Mouse (Mus musculus) layer of hippocampus, adult 9-10 months (tissue): ENCODE results near the gene Olfr773.
"Not testable (repeated sequence)": the region's sequence is repeated elsewhere in the genome, so short reads cannot be mapped to it uniquely, and the experiment has no call there.

Experiments
- DNase-seq: peaks from one replicate; pipeline ENCODE4 v3.0.0; 2022; ENCODE audit warnings: low spot score

Olfr773 gene

DNA sequence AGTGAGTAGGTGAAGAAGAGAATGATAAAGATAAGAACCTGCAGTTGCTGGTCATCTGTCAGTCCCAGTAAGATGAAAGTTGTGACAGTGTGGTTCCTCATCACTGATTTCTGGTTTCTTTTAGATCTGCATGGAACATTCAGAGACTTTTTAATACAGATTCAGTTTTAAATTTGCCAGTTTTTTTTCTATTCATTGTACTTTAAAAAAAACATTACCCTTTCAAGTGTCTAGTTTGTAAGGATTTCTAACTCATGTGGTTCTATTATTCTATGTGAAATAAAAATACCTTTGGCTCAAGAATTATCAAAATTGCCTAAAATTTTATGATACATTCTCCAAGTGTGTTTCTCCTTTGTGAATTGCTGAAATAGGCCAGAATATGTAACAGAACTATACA lies at the start of gene Olfr773:
Gene Olfr773 (minus strand): TSS at position 101 of the 400 bp plus-strand sequence.
- DNase-seq: not testable (repeated sequence)

DNA sequence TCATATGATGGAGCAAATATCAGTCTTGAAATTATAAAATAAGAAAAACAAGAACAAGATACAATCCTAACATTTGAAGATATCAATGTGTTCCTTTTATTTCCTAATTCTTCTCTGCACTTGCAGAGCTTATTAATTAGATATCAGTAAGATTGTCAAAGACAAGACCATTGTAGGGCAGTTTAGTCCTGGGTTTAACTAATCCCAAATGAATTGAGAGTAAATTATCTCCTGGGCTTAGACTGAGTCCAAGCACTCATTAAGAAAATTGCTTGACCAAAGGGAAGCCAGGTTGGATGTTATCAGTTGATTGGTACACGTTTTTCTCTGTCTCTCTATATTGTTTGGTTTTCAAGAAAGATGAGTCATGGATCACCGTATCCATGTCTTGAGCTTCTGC lies 48.7 kb upstream of the Olfr773 start, which contains the start of gene Olfr774:
Gene Olfr774 (plus strand): TSS at position 301 of the 400 bp plus-strand sequence.
- DNase-seq: no peak

DNA sequence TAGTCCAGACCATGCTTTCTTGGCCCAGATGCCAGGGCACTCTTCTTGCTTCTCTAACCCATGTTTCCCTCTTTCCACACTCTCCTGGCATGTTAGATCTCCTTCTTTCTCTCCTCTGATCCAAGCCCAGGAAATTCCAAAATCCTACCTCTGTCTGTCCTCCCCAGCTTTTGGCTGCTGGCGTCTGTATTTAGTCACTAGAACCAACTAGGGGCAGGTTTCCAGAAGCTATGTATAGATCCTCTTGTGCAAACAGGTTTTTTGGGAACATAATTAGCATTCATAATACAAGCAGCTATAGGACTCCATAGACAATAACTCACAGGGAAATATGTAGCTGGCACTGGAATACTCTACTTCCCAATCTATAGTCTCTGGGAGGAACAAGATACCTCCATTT lies 43.5 kb upstream of the Olfr773 start:
- no peak for DNase-seq

DNA sequence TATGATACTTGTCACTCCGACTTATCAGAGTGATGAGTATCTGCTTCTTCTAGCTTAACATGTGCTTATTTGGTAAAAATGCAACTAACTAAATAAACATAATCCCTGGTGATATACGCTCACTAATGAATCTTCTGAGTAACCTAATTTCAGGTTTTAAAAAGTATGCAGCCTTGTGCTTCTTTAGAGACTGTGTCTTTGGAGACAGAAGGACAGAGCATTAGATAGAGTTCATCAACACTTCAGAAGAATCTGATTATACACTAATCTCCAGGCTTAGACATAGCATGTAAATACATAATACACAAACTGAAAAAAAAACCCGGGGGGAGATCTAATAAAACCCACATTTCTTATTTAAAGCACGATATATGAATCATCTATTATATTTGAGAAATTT lies 9.4 kb downstream of the Olfr773 start, which contains the start of gene Olfr772:
Gene Olfr772 (minus strand): TSS at position 101 of the 400 bp plus-strand sequence.
- not testable (repeated sequence) for DNase-seq

DNA sequence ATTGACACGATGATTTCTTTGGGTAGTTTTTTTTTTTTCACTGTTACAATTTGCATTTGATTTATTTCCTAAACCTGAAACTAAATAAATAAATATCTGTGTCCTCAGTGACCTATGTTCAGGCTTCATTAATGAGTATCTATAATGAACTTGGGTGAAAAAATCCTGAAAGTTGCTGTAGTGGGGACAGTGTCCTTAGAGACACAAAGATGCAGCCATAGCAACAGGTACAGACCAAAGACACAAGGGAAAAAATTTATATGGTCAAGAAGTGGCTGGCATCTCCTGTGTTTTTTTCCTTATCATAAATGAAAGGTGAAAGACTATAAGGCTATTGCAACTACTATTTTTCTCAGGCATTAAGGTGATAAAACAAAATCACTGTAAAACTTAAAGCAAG lies 22.6 kb downstream of the Olfr773 start, which contains the start of gene Olfr771:
Gene Olfr771 (minus strand): TSS at position 101 of the 400 bp plus-strand sequence.
- no peak for DNase-seq

DNA sequence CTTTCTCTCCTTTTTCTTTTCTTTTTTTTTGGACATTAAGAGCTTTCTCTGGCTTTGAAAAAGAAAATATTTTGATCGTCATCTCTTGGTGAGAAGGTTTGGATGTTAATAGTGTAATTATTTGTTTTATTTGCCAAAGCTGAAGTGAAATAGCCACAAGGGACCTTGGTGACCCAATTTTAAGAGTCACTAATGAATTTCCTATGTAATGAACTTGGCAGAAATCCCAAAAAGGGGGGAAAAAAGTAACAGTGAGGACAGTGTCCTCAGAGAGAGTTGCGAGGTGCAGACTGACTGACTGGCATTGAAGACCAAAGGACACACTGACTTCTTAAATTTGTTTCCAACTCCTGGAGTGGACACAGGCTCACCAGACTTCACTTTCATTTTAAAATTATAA lies 48.3 kb downstream of the Olfr773 start, which contains the start of gene Olfr770:
Gene Olfr770 (minus strand): TSS at position 101 of the 400 bp plus-strand sequence.
- no peak for DNase-seq
